Mouse (Mus musculus) gastrocnemius, postnatal 4 days (tissue): ENCODE measurements around the gene Tmco1. TPM values are rescaled to one million over a fixed set of nuclear protein-coding genes. Genes with fewer than 3 reads are reported as not detected.

Experiments
- DNase-seq, 2 experiments: peaks; one replicate each; pipeline ENCODE4 v3.0.0; 2021 to 2022; ENCODE audit warnings: low spot score in 2 of 2, mixed read lengths in 2 of 2
- total RNA-seq, 2 experiments: library from RNA; stranded (reverse); gene quantifications; 2 replicates each; pipeline ENCODE4 v1.2.3; 2021

The Tmco1 gene
- total RNA-seq, 2 experiments from 2014 or later, result 45.2 to 50.6 TPM

- peak in 1 of 2 experiments; percentile 56 for DNase-seq
Measured at GRCm38 (mm10) chr1:167283441-167284257, 24.5 kb upstream of the Tmco1 start.

- DNase-seq, result peak; percentile 43 to 70
Measured at GRCm38 (mm10) chr1:167284258-167284836, 23.8 kb upstream of the Tmco1 start.

- DNase-seq, result peak; percentile 64 to 84
Measured at GRCm38 (mm10) chr1:167284837-167285319, 23.3 kb upstream of the Tmco1 start.

- DNase-seq, result no peak
Measured at GRCm38 (mm10) chr1:167285320-167285355, 23.0 kb upstream of the Tmco1 start, which contains the start of gene Uck2. Gene Uck2 (minus strand): TSS chr1:167285320.

- no peak for DNase-seq
Measured at GRCm38 (mm10) chr1:167285356-167285755, 22.8 kb upstream of the Tmco1 start.

- DNase-seq, result no peak
Measured at GRCm38 (mm10) chr1:167287156-167287555, 21.0 kb upstream of the Tmco1 start.

- no peak for DNase-seq
Measured at GRCm38 (mm10) chr1:167288665-167289538, 19.3 kb upstream of the Tmco1 start.

GRCm38 (mm10) chr1:167289567-167290262 lies 18.5 kb upstream of the Tmco1 start:
- DNase-seq, result no peak

- no peak for DNase-seq
Measured at GRCm38 (mm10) chr1:167290263-167290592, 17.9 kb upstream of the Tmco1 start.

- DNase-seq, result no peak
Measured at GRCm38 (mm10) chr1:167291610-167292009, 16.6 kb upstream of the Tmco1 start.

GRCm38 (mm10) chr1:167292447-167292846 lies 15.7 kb upstream of the Tmco1 start:
- DNase-seq, result peak in 1 of 2 experiments; percentile 25

GRCm38 (mm10) chr1:167295679-167296402 lies 12.3 kb upstream of the Tmco1 start:
- no peak for DNase-seq

- no peak for DNase-seq
Measured at GRCm38 (mm10) chr1:167300122-167300521, 8.1 kb upstream of the Tmco1 start.

GRCm38 (mm10) chr1:167305501-167306137 lies 2.6 kb upstream of the Tmco1 start:
- no peak for DNase-seq

GRCm38 (mm10) chr1:167306451-167307240 lies 1.5 kb upstream of the Tmco1 start:
- DNase-seq, result peak in 1 of 2 experiments; percentile 20

- no peak for DNase-seq
Measured at GRCm38 (mm10) chr1:167307674-167308073, 504 bp upstream of the Tmco1 start.

- DNase-seq, result no peak
Measured at GRCm38 (mm10) chr1:167312367-167312766, 4.2 kb downstream of the Tmco1 start.

GRCm38 (mm10) chr1:167313220-167313619 lies 5.0 kb downstream of the Tmco1 start:
- no peak for DNase-seq

GRCm38 (mm10) chr1:167321691-167322090 lies 13.5 kb downstream of the Tmco1 start:
- DNase-seq, result no peak

GRCm38 (mm10) chr1:167328776-167329175 lies 20.6 kb downstream of the Tmco1 start:
- no peak for DNase-seq
